Mouse (Mus musculus) ovary, postnatal 10 days (tissue): ENCODE measurements around the gene Cadm4.
"Not testable (repeated sequence)": the region's sequence is repeated elsewhere in the genome, so short reads cannot be mapped to it uniquely, and the experiment has no call there.

Source experiments
- DNase-seq: peaks from one replicate; pipeline ENCODE4 v3.0.0; 2022; ENCODE audit warnings: low spot score

Cadm4 gene

GRCm38 (mm10) chr7:24501492-24501891 lies 19.7 kb downstream of the Cadm4 start:
- DNase-seq: no peak

- no peak for DNase-seq
Observed at GRCm38 (mm10) chr7:24504004-24504403, 22.2 kb downstream of the Cadm4 start.

GRCm38 (mm10) chr7:24504868-24505267 lies 23.0 kb downstream of the Cadm4 start:
- no peak for DNase-seq

- DNase-seq: no peak
Observed at GRCm38 (mm10) chr7:24505447-24506064, 23.7 kb downstream of the Cadm4 start.

GRCm38 (mm10) chr7:24506065-24506459 lies 24.2 kb downstream of the Cadm4 start:
- DNase-seq: no peak

- DNase-seq: no peak
Observed at GRCm38 (mm10) chr7:24506476-24506837, 24.6 kb downstream of the Cadm4 start.

GRCm38 (mm10) chr7:24506838-24507725 lies 25.3 kb downstream of the Cadm4 start, which contains the start of gene Zfp428:
Zfp428 (plus strand) TSS chr7:24507006.
- peak; percentile 75 for DNase-seq

- no peak for DNase-seq
Observed at GRCm38 (mm10) chr7:24507726-24508114, 25.9 kb downstream of the Cadm4 start.

GRCm38 (mm10) chr7:24512355-24512754 lies 30.5 kb downstream of the Cadm4 start, which contains the start of gene AC161166.1:
AC161166.1 (minus strand) TSS chr7:24512455.
- DNase-seq: no peak

- not testable (repeated sequence) for DNase-seq
Observed at GRCm38 (mm10) chr7:24516319-24516718, 34.5 kb downstream of the Cadm4 start.

- DNase-seq: no peak
Observed at GRCm38 (mm10) chr7:24517077-24517476, 35.3 kb downstream of the Cadm4 start.

GRCm38 (mm10) chr7:24517654-24518053 lies 35.8 kb downstream of the Cadm4 start:
- DNase-seq: no peak

- no peak for DNase-seq
Observed at GRCm38 (mm10) chr7:24519130-24519529, 37.3 kb downstream of the Cadm4 start.

- DNase-seq: not testable (repeated sequence)
Observed at GRCm38 (mm10) chr7:24520054-24520453, 38.2 kb downstream of the Cadm4 start.

- no peak for DNase-seq
Observed at GRCm38 (mm10) chr7:24522805-24523204, 41.0 kb downstream of the Cadm4 start.

- no peak for DNase-seq
Observed at GRCm38 (mm10) chr7:24523723-24524122, 41.9 kb downstream of the Cadm4 start.

GRCm38 (mm10) chr7:24524978-24525377 lies 43.2 kb downstream of the Cadm4 start:
- DNase-seq: no peak

GRCm38 (mm10) chr7:24525686-24526420 lies 44.0 kb downstream of the Cadm4 start:
- no peak for DNase-seq

GRCm38 (mm10) chr7:24528861-24529260 lies 47.0 kb downstream of the Cadm4 start:
- no peak for DNase-seq

- no peak for DNase-seq
Observed at GRCm38 (mm10) chr7:24529580-24529979, 47.8 kb downstream of the Cadm4 start.

- peak; percentile 97 for DNase-seq
Observed at GRCm38 (mm10) chr7:24530062-24530931, 48.5 kb downstream of the Cadm4 start, which contains the start of gene Irgq. Irgq (plus strand) TSS chr7:24530689.
